Mouse (Mus musculus): ENCODE results near the gene Gm49383.
"Not testable (repeated sequence)": the region's sequence is repeated elsewhere in the genome, so short reads cannot be mapped to it uniquely, and the experiment has no call there.

Gene Gm49383

DNA sequence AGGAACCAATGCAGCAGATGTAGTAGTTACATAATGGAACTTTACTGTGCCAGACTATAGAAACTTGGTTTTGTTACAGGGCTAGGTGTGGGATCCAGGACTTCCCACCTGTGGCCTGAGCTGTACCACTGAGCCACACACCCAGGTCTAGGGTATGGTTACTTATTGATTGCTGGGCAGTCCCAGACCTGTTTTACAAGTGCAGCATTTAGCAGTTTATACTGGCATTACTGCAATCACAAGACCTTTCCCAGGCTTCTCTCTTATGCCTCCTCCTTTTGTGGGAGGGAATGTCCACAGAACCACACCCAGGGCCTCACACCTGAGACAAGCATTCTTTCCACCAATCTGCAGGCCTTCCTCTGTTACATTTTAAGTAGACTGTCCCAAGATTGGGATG is 2.1 kb upstream of the Gm49383 start:
- no peak for DNase-seq (ENCODE audit: low spot score in 2 of 2)

GRCm38 (mm10) chr12:69198164-69198535 is 1.2 kb upstream of the Gm49383 start, which contains the start of gene Dnaaf2:
TSS of gene Dnaaf2 (minus strand) at chr12:69198429.
- peak; percentile 39 to 61 for DNase-seq (ENCODE audit: low spot score in 2 of 2)

- peak; percentile 22 to 59 for DNase-seq (ENCODE audit: low spot score in 2 of 2)
Measured at GRCm38 (mm10) chr12:69197378-69198163, 667 bp upstream of the Gm49383 start.

GRCm38 (mm10) chr12:69192637-69193036 is 4.3 kb downstream of the Gm49383 start:
- DNase-seq (ENCODE audit: low spot score in 2 of 2) = no peak

- no peak for DNase-seq (ENCODE audit: low spot score in 2 of 2)
Measured at GRCm38 (mm10) chr12:69191396-69191795, 5.5 kb downstream of the Gm49383 start.

- no peak for DNase-seq (ENCODE audit: low spot score in 2 of 2)
Measured at GRCm38 (mm10) chr12:69190522-69190921, 6.4 kb downstream of the Gm49383 start.

GRCm38 (mm10) chr12:69190074-69190473 is 6.8 kb downstream of the Gm49383 start:
- DNase-seq (ENCODE audit: low spot score in 2 of 2) = no peak

GRCm38 (mm10) chr12:69186811-69187471 is 10.0 kb downstream of the Gm49383 start:
- no peak for DNase-seq (ENCODE audit: low spot score in 2 of 2)

DNA sequence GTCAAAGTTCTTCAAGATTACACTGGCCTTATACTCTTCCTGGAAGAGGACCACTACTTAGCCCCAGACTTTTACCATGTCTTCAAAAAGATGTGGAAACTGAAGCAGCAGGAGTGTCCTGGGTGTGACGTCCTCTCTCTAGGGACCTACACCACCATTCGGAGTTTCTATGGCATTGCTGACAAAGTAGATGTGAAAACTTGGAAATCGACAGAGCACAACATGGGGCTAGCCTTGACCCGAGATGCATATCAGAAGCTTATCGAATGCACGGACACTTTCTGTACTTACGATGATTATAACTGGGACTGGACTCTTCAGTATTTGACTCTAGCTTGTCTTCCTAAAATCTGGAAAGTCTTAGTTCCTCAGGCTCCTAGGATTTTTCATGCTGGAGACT is 11.5 kb downstream of the Gm49383 start:
- DNase-seq (ENCODE audit: low spot score in 2 of 2) = no peak

DNA sequence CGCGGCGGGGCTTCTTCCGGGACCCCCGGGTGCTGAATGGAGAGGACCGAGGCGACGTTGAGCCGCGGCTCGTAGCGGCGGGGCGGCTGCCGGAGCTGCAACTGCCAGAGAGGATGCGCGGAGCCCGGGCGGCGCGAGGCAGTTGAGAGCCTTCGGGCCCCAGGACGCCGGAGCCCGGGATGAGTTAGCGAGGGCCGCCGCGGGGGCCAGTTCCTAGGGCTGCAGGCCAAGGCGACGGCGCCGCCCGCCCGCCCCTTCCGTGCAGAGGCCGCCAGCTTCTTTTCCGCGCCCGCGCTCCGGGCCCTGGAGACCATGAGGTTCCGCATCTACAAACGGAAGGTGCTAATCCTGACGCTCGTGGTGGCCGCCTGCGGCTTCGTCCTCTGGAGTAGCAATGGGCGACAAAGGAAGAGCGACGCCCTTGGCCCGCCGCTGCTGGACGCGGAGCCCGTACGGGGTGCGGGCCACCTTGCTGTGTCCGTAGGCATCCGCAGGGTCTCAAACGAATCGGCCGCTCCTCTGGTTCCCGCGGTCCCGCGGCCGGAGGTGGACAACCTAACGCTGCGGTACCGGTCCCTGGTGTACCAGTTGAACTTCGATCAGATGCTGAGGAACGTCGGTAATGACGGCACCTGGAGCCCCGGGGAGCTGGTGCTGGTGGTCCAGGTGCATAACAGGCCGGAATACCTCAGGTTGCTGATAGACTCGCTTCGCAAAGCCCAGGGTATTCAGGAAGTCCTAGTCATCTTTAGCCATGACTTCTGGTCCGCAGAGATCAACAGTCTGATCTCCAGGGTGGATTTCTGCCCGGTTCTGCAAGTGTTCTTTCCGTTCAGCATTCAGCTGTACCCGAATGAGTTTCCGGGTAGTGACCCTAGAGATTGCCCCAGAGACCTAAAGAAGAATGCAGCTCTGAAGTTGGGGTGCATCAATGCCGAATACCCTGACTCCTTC is 12.3 kb downstream of the Gm49383 start:
- DNase-seq (ENCODE audit: low spot score in 2 of 2) = peak in 1 of 2 experiments; percentile 44

GRCm38 (mm10) chr12:69183583-69184308 is 13.2 kb downstream of the Gm49383 start, which contains the start of the genes Rpl36al and Mgat2:
TSS of gene Rpl36al (minus strand) at chr12:69184083.
TSS of gene Mgat2 (plus strand) at chr12:69184157.
- DNase-seq (ENCODE audit: low spot score in 2 of 2) = peak; percentile 98

DNA sequence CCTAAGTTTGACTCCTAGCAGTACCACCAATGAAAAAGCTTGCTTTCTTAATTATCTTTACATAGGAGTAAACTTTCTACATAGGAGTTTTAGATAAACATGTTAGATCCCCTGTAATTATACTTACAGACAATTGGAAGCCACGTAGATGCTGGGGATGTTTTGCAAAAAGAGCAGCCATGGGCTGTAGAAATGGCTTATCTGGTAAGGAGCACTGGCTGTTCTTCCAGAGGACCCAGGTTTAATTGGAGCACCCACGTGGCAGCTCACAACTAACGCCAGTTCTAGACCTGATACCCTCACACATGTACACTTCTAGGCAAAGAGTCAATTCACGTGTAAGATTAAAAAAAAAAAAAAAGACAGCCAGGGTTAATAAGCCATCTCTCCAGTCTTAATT is 15.1 kb downstream of the Gm49383 start:
- no peak for DNase-seq (ENCODE audit: low spot score in 2 of 2)

DNA sequence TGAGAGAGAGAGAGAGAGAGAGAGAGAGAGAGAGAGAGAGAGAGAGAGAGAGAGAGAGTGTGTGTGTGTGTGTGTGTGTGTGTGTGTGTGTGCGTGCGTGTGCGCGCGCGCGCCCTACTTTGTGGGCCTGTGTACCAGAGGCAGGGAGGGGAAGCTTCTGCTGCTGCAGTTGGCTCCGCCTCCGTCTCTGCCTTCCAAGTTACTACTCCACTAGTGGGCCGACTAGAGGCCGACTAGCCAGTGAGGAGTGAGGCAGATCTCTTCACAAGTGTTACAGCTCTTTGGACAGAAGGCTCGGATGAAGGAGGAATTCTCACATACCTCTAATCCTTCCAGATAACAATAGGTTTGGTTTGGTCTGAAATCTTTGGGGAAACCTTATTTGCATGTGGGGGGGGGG is 17.5 kb downstream of the Gm49383 start:
- no peak for DNase-seq (ENCODE audit: low spot score in 2 of 2)

DNA sequence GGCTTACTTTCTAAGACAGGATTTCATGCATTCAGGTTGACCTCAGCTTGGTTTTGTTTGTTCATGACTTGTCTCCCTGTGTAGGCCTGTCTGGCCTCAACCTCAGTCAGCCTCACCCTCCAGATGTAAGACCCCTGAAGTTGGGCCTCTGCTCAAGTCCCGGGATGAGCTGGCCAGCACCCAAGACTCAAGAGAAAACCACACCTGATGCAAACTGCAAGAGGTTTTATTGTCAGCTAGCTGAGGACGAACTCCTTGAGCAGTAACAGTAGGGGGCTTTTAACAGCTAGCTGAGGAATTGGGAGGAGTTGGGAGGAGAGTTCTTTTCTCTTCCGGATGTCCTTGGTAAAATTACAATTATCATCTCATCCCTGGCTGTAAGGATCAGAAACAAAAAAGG is 19.4 kb downstream of the Gm49383 start:
- no peak for DNase-seq (ENCODE audit: low spot score in 2 of 2)

DNA sequence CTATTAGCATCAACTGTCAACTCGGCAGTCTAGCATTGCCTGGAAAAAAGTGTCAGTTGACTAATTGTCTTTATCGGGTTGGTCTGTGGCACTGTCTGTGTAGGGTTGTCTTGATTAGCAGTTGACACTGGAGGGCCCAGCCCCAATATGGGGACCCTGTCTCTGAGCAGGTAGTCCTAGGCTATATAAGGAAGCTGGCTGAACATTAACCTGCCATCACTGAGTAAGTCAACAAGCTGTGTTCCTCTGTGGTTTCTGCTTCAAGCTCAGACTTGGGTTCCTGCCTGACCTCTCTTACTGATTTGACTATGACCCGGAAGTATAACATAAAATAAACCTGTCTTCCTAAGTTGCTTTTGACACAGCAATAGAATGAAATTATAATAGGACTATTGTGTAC is 20.9 kb downstream of the Gm49383 start:
- no peak for DNase-seq (ENCODE audit: low spot score in 2 of 2)

DNA sequence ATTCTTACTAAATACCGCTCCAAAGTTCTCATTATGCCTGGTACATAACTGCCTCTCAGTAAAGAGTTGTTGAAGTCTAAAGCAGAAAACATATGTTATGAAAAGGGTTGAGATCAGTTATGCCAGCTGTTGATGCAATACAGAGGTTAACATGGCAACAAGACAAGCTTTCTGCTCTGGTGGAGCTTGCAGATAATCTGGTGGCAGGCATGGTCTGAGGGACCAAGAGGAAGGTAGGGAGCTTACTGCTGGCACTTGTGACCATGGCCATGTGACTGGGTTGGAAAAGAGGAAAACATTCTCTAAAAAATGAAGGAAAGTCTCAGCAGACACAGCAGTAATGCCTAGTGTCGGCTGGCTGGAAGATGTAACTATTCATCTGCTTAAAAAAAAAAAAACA is 25.6 kb downstream of the Gm49383 start:
- DNase-seq (ENCODE audit: low spot score in 2 of 2) = no peak

DNA sequence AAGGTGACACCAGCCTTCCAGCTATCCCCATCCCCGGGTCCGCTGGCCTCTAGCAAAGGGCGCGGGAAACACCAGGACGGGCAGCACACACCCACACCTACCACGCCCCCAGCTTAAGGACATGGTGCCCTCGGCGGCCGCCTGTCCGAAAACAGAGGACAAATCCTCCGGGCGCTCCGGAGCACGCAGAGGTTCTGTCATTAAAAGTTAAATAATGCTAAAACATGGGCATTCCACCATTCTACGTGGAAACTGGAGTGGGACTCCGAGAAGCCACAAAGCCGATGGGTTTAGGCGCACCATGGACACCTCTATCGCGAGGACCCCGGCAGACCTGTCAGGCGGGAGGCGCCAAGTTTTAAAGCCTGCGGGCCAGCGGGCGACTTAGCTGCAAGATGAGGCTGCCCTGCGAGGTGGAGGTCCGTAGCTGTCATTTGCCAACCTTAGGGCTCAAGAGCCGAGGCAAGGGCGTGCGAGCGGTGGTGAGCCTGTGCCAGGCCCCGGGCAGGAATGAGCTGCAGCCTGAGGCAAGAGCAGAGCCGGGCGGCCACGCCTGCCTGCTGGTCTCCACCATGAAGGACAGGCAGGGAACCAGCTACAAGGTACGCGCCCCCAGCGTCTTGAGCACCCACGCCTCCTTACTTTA is 28.3 kb downstream of the Gm49383 start, which contains the start of gene Lrr1:
Lrr1 (plus strand) TSS at position 354 of the 646 bp plus-strand sequence.
- DNase-seq (ENCODE audit: low spot score in 2 of 2) = peak; percentile 75 to 95

DNA sequence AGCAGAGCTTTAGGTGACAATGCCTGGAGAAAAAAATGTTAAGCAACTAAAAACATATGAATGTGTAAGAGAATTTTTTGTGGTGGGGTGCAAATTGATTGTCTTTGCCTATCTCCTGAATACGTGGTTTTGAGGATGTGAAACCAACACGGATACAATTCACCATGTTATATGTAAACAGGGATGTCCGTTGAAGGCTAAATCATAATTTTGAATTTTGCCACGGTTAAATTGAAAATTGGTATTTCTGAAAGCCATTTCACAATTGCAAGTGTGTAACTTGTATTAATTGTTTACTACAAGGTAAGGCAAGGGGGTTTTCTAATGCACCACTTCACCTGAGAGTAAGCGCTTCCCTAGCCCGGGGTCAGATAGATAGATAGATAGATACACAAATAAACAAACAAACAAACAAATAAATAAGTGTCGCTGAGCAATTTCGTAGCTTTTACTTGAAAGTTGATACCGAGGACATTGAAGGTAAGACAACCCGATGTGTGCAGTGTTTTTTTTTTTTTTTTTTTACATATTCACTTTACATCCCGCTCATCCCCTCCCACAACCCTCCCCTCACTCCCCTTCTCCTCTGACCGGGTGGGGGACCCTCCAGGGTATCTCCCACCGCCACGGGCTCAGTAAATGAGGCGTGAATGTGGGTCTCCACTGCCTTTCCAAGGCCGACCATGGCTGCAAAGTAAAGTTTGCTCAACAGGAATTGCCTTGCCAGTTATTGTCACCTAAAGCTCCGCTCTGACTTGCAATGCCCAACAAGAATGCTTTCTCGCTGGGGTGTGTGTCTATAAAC is 29.0 kb downstream of the Gm49383 start:
- no peak for DNase-seq (ENCODE audit: low spot score in 2 of 2)

DNA sequence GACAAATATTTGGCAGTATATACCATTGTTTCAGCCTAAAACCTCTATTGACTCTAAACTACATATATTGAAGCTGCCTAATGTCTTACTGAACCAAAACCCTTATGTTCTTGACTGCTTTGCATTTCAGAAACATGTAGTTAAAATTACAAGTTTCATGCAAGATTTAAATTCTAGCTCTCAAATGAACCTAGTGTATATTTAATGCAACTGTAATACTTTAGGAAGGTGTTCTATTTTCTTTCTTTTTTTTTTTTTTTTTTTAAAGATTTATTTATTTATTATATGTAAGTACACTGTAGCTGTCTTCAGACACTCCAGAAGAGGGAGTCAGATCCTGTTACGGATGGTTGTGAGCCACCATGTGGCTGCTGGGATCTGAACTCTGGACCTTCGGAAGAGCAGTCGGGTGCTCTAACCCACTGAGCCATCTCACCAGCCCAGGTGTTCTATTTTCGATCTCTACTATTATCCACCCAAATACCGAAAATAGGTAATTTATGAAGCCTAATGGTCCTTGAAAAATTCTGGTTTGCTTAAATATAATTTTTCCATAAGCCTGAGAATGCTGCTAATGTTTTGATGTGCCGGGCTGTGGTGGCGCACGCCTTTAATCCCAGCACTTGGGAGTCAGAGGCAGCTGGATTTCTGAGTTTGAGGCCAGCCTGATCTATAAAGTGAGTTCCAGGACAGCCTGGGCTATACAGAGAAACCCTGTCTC is 29.9 kb downstream of the Gm49383 start:
- DNase-seq (ENCODE audit: low spot score in 2 of 2) = not testable (repeated sequence)

Data from urinary bladder, adult 18-20 months (tissue).